Mouse (Mus musculus): ENCODE measurements around the gene Ehd4. TPM values are rescaled to one million over a fixed set of nuclear protein-coding genes. Genes with fewer than 3 reads are reported as not detected.

Ehd4 gene
- polyA plus RNA-seq, 1 experiment from 2014 or later, result 11.3 TPM

- no peak for ATAC-seq
- H3K27ac ChIP-seq, result no peak overlapping the region
- no peak overlapping the region for H3K4me2 ChIP-seq
- no peak overlapping the region for H3K4me3 ChIP-seq
- no peak overlapping the region for H3K9ac ChIP-seq
- 71% methylated on average over 1 of the region's 1 CpGs for WGBS
- no peaks in the 10 kb centered on the region for H3K36me3 ChIP-seq (ENCODE audit: poor library complexity, severe bottlenecking)
- H3K4me1 ChIP-seq, result peaks cover 7% of the 10 kb centered on the region; the same call in 1 of the 2 replicates
- H3K27me3 ChIP-seq, result no peaks in the 10 kb centered on the region
- no peaks in the 10 kb centered on the region for H3K9me3 ChIP-seq (replicated peaks)
These were observed 30.3 kb downstream of the Ehd4 start for GRCm38 (mm10) chr2:120124096-120124495.

DNA sequence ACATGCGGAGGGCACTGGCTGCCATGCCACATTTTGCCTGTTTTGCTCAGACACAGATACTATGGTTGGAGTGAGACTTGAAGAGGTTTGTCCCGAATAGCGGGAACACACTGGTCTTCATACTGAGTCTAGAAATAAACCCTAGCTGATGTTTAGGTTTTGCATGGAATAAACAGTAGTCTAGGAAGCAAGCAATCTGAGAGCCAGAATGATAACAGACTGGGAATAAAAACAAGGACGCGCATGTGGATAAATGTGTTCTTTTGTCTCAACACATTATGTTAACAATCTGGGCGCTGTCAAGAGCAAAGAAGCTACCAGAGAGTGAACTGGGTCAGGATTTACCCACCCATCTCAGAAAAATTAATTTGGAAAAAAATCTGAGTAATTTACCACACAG, 31.4 kb downstream of the Ehd4 start:
- Histone ChIP-seq H3K27me3 (no peaks in the 10 kb centered on the region), H3K27ac (no peak overlapping the region), H3K9ac (no peak overlapping the region), H3K4me3 (no peak overlapping the region), H3K4me2 (no peak overlapping the region), H3K36me3 (ENCODE audit: poor library complexity, severe bottlenecking) (no peaks in the 10 kb centered on the region), H3K4me1 (peaks cover 7% of the 10 kb centered on the region; the same call in 1 of the 2 replicates), H3K9me3 (replicated peaks) (no peaks in the 10 kb centered on the region)
- no peak for ATAC-seq
- WGBS, result 94% methylated on average over 6 of the region's 6 CpGs

DNA sequence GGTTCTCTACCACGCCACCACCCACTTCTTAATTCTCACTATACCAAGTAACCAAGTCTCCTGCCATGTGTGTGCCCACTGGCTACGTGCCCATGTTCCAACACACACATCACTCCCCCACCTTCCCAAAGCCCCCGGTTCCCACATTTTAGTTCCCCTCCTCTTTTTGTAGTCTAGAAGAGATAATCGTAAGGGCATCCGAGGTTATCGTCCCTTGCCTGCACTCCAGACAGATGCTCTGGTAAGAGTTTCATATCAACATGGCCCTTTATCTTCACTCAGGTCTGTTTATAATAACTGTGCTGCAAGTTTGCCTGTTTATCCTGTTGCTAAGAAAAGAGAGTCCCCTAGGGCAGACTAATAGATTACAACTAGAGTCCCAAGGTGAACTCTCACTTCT, 37.1 kb downstream of the Ehd4 start:
- WGBS, result 94% methylated on average over 6 of the region's 6 CpGs
- H3K27me3 ChIP-seq, result no peaks in the 10 kb centered on the region
- H3K4me3 ChIP-seq, result no peak overlapping the region
- H3K4me1 ChIP-seq, result peaks cover 5% of the 10 kb centered on the region; the same call in 1 of the 2 replicates
- no peak overlapping the region for H3K27ac ChIP-seq
- ATAC-seq, result no peak
- no peak overlapping the region for H3K4me2 ChIP-seq
- H3K36me3 ChIP-seq (ENCODE audit: poor library complexity, severe bottlenecking), result no peaks in the 10 kb centered on the region
- H3K9ac ChIP-seq, result no peak overlapping the region
- no peaks in the 10 kb centered on the region for H3K9me3 ChIP-seq (replicated peaks)

DNA sequence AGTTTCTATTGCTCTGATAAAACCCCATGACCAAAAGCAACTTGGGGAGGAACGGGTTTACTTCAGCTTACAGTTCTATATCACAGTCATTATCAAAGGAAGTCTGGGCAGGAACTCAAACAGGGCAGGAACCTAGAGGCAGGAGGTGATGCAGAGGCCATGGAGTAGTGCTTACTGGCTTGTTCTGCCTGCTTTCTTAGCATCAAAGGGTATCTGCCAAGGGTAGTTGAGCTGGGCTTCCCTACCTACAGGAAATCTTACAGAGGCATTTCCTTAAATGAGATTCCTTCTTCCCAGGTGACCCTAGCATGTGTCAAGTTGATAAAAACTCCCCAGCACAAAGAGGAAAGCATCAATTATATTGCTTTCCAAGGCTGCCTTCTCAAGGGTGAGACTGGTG, 38.0 kb downstream of the Ehd4 start:
- no peaks in the 10 kb centered on the region for H3K36me3 ChIP-seq (ENCODE audit: poor library complexity, severe bottlenecking)
- ATAC-seq, result no peak
- H3K9ac ChIP-seq, result no peak overlapping the region
- no peaks in the 10 kb centered on the region for H3K27me3 ChIP-seq
- no peaks in the 10 kb centered on the region for H3K4me1 ChIP-seq
- no peaks in the 10 kb centered on the region for H3K9me3 ChIP-seq (replicated peaks)
- no peak overlapping the region for H3K4me2 ChIP-seq
- H3K27ac ChIP-seq, result no peak overlapping the region
- 95% methylated on average over 1 of the region's 1 CpGs for WGBS
- H3K4me3 ChIP-seq, result no peak overlapping the region

- WGBS, result 73% methylated on average over 4 of the region's 4 CpGs
- Histone ChIP-seq H3K4me2 (no peak overlapping the region), H3K27ac (no peak overlapping the region), H3K9me3 (replicated peaks) (no peaks in the 10 kb centered on the region), H3K27me3 (no peaks in the 10 kb centered on the region), H3K36me3 (ENCODE audit: poor library complexity, severe bottlenecking) (no peaks in the 10 kb centered on the region), H3K4me1 (no peaks in the 10 kb centered on the region), H3K9ac (no peak overlapping the region), H3K4me3 (no peak overlapping the region)
- ATAC-seq, result no peak
These were observed 39.4 kb downstream of the Ehd4 start for GRCm38 (mm10) chr2:120114977-120115376.

DNA sequence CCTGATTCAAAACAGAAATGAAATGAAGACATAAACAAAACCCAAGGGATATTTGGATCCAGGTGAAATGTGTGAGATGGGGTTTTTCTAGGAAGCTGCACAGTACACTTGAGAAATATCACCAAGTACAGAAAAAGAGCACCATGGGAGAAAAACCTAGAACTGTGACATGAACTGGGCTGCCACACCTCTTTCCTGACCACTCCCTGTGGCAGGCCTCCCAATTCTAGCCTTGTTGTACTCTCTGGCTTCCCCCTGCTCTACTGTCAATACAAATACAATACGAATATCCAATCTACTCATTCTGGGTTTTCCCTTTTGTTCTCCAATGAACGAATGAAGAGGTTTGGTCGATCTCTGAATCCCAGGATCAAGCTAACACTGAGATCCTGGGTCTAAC, 40.4 kb downstream of the Ehd4 start:
- Histone ChIP-seq H3K9me3 (replicated peaks) (no peaks in the 10 kb centered on the region), H3K4me3 (no peak overlapping the region), H3K27ac (no peak overlapping the region), H3K4me1 (no peaks in the 10 kb centered on the region), H3K9ac (no peak overlapping the region), H3K27me3 (no peaks in the 10 kb centered on the region), H3K36me3 (ENCODE audit: poor library complexity, severe bottlenecking) (no peaks in the 10 kb centered on the region), H3K4me2 (no peak overlapping the region)
- 86% methylated on average over 3 of the region's 3 CpGs for WGBS
- no peak for ATAC-seq

- no peak for ATAC-seq
- Histone ChIP-seq H3K4me1 (no peaks in the 10 kb centered on the region), H3K9ac (no peak overlapping the region), H3K9me3 (replicated peaks) (no peaks in the 10 kb centered on the region), H3K4me3 (no peak overlapping the region), H3K27me3 (no peaks in the 10 kb centered on the region), H3K27ac (no peak overlapping the region), H3K36me3 (ENCODE audit: poor library complexity, severe bottlenecking) (no peaks in the 10 kb centered on the region), H3K4me2 (no peak overlapping the region)
- 95% methylated on average over 6 of the region's 6 CpGs for WGBS
These were observed 40.9 kb downstream of the Ehd4 start for GRCm38 (mm10) chr2:120113476-120113875.

- H3K9ac ChIP-seq, result no peak overlapping the region
- 74% methylated on average over 4 of the region's 4 CpGs for WGBS
- H3K4me3 ChIP-seq, result no peak overlapping the region
- H3K27me3 ChIP-seq, result no peaks in the 10 kb centered on the region
- ATAC-seq, result no peak
- H3K27ac ChIP-seq, result no peak overlapping the region
- no peaks in the 10 kb centered on the region for H3K36me3 ChIP-seq (ENCODE audit: poor library complexity, severe bottlenecking)
- H3K4me1 ChIP-seq, result no peaks in the 10 kb centered on the region
- H3K9me3 ChIP-seq (replicated peaks), result no peaks in the 10 kb centered on the region
- H3K4me2 ChIP-seq, result no peak overlapping the region
These were observed 42.8 kb downstream of the Ehd4 start for GRCm38 (mm10) chr2:120111596-120111995.

DNA sequence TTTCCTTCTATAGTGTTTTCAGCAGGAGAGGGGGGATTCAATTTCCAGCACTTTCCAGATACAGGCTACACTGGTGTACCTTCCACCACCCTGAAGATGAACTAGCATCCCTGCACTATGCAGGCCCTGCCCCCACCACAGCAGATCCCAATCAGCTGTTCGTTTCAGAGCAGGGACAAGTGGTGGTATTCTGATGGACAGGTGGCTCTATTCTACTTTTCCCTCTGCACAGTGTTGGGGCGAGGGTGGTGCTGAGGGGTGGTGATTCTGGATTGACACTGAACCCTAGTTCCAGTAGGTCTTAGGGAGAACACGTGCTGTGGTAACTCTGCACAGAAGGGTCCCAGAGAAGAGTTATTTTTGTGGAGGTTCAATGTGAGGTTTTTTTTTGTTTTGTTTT, 43.2 kb downstream of the Ehd4 start:
- Histone ChIP-seq H3K4me2 (no peak overlapping the region), H3K9ac (no peak overlapping the region), H3K9me3 (replicated peaks) (no peaks in the 10 kb centered on the region), H3K36me3 (ENCODE audit: poor library complexity, severe bottlenecking) (no peaks in the 10 kb centered on the region), H3K4me1 (no peaks in the 10 kb centered on the region), H3K27me3 (no peaks in the 10 kb centered on the region), H3K27ac (no peak overlapping the region), H3K4me3 (no peak overlapping the region)
- WGBS, result 67% methylated on average over 3 of the region's 3 CpGs
- no peak for ATAC-seq

DNA sequence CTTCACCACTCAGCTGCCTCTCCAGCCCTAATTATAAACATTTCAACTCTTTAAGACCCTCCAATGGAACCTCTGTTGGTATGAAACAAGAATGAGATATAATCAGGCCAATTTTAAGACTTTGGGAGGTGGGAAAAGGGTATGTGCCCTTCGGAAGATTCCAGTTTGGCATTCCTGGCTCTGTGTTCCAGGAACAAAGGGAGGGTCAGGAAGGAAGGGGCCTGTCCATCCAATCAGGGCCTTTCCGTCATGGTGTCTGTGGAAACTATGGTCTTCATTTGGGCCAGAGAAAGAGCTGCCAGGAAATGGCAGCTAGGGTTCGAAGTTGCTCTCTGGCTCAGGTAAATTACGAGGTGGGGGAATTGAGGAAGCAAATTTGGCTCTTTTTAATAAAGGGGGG, 46.3 kb downstream of the Ehd4 start:
- no peak overlapping the region for H3K9ac ChIP-seq
- ATAC-seq, result no peak
- WGBS, result 88% methylated on average over 4 of the region's 4 CpGs

DNA sequence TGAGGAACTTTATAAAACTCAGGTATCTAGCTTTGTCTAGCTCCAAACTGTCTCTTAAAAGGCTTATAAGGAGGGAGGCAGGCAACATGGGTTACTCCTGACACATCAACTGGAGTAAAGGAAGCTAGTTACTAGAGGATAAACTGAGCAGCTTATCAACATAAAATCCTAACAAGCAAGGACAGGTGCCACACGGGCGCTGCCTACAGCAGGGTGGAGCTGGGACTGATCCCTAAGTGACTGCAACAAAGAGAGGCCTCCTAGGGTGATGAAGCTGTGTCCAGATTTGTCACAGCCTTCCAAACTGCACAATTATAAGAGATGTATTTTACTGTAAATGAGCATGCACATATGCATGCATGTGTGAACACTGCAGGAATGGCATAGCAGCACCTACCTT, 47.0 kb downstream of the Ehd4 start:
- no peaks in the 10 kb centered on the region for H3K9me3 ChIP-seq (replicated peaks)
- 91% methylated on average over 2 of the region's 2 CpGs for WGBS
- no peaks in the 10 kb centered on the region for H3K27me3 ChIP-seq
- no peak overlapping the region for H3K4me2 ChIP-seq
- ATAC-seq, result no peak
- no peaks in the 10 kb centered on the region for H3K36me3 ChIP-seq (ENCODE audit: poor library complexity, severe bottlenecking)
- no peak overlapping the region for H3K27ac ChIP-seq
- H3K4me1 ChIP-seq, result no peaks in the 10 kb centered on the region
- no peak overlapping the region for H3K4me3 ChIP-seq
- H3K9ac ChIP-seq, result no peak overlapping the region

More for the DNA sequence above, 46.3 kb downstream of the Ehd4 start:
- H3K4me1 ChIP-seq, result no peaks in the 10 kb centered on the region
- H3K36me3 ChIP-seq (ENCODE audit: poor library complexity, severe bottlenecking), result no peaks in the 10 kb centered on the region
- H3K9me3 ChIP-seq (replicated peaks), result no peaks in the 10 kb centered on the region
- no peaks in the 10 kb centered on the region for H3K27me3 ChIP-seq
- H3K27ac ChIP-seq, result no peak overlapping the region
- H3K4me2 ChIP-seq, result no peak overlapping the region
- H3K4me3 ChIP-seq, result no peak overlapping the region

- Histone ChIP-seq H3K9me3 (replicated peaks) (no peaks in the 10 kb centered on the region), H3K4me3 (no peak overlapping the region), H3K27ac (no peak overlapping the region), H3K36me3 (ENCODE audit: poor library complexity, severe bottlenecking) (no peaks in the 10 kb centered on the region), H3K4me2 (no peak overlapping the region), H3K9ac (no peak overlapping the region), H3K4me1 (no peaks in the 10 kb centered on the region), H3K27me3 (no peaks in the 10 kb centered on the region)
- 87% methylated on average over 8 of the region's 8 CpGs for WGBS
- ATAC-seq, result no peak
These were observed 47.9 kb downstream of the Ehd4 start for GRCm38 (mm10) chr2:120106397-120106973.

DNA sequence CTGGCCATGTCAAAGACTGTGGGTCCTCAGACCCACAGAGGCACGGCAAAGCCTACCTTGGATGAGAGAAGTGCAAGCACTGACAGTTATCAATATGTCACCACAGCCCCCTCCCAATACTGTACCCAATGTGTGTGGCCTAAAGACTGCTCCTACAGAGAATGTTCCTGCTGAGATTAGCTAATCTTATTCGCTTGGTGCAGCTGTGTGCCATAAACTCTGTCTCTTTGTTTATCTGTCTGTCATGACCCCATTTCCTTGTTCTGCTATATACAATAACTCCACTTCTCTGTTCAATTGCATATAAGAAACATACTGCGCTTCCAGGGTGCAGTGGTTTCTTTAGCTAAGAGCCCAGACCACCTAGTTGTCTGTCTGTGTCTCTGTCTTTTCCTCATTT, 48.5 kb downstream of the Ehd4 start:
- Histone ChIP-seq H3K4me2 (no peak overlapping the region), H3K27me3 (no peaks in the 10 kb centered on the region), H3K9me3 (replicated peaks) (no peaks in the 10 kb centered on the region), H3K4me1 (no peaks in the 10 kb centered on the region), H3K4me3 (no peak overlapping the region), H3K9ac (no peak overlapping the region), H3K36me3 (ENCODE audit: poor library complexity, severe bottlenecking) (no peaks in the 10 kb centered on the region), H3K27ac (no peak overlapping the region)
- 71% methylated on average over 3 of the region's 3 CpGs for WGBS
- ATAC-seq, result no peak
